Mouse (Mus musculus) forebrain, embryonic 12.5 days (tissue): ENCODE data around the gene Kcnk5. TPM values are rescaled to one million over a fixed set of nuclear protein-coding genes. Genes with fewer than 3 reads are reported as not detected.

Experiments
- ATAC-seq: fragments of 200-750 bp; cut with Nextera tagmentation; 2 replicates; pipeline ENCODE4 v1.8.0; 2017; ENCODE audit warnings: moderate TSS enrichment; ENCODE audit not compliant: low FRiP score
- H3K27ac ChIP-seq: fragments of 300-500 bp; sonication (generic); 2 replicates; pipeline ENCODE4 v1.5.1; 2016; ENCODE audit warnings: mild to moderate bottlenecking
- H3K27me3 ChIP-seq: fragments of 300-500 bp; sonication (generic); 2 replicates; pipeline ENCODE4 v1.6.1; 2016; ENCODE audit warnings: mild to moderate bottlenecking
- H3K36me3 ChIP-seq: fragments of 300-500 bp; sonication (generic); replicated peaks from 2 replicates; pipeline ENCODE4 v1.6.1; 2016; ENCODE audit warnings: mild to moderate bottlenecking
- H3K4me1 ChIP-seq: fragments of 300-500 bp; sonication (generic); 2 replicates; pipeline ENCODE4 v1.6.1; 2016
- H3K4me2 ChIP-seq: fragments of 300-500 bp; sonication (generic); 2 replicates; pipeline ENCODE4 v1.6.1; 2016; ENCODE audit warnings: mild to moderate bottlenecking, moderate library complexity
- H3K4me3 ChIP-seq: fragments of 300-500 bp; sonication (generic); replicated peaks from 2 replicates; pipeline ENCODE4 v1.5.1; 2016; ENCODE audit warnings: mild to moderate bottlenecking
- H3K9ac ChIP-seq: fragments of 300-500 bp; sonication (generic); 2 replicates; pipeline ENCODE4 v1.6.1; 2016; ENCODE audit warnings: mild to moderate bottlenecking
- H3K9me3 ChIP-seq: fragments of 300-500 bp; sonication (generic); 2 replicates; pipeline ENCODE4 v1.6.1; 2016
- WGBS: fragments of 180-500 bp; shearing (Covaris S2); methylation state at CpG from one replicate; pipeline ENCODE4 v1.1.7; 2016; 5-methylcytosine and 5-hydroxymethylcytosine counted together
- polyA plus RNA-seq: library from polyadenylated mRNA; unstranded; fragments of >200 nt; fragmentation: Nextera tagmentation; extraction: Ambion mirVana; gene quantifications from 2 replicates; pipeline ENCODE4 v1.2.1, GENCODE M21; 2016

The Kcnk5 gene
- polyA plus RNA-seq, 1 experiment from 2014 or later, result 13.8 TPM

GRCm38 (mm10) chr14:20175114-20175513 lies 6.5 kb downstream of the Kcnk5 start:
- no peak overlapping the region for H3K9ac ChIP-seq
- H3K4me3 ChIP-seq, result no peak overlapping the region
- H3K4me1 ChIP-seq, result peaks cover 36% of the 10 kb centered on the region
- H3K27ac ChIP-seq, result no peak overlapping the region
- no peaks in the 10 kb centered on the region for H3K27me3 ChIP-seq
- ATAC-seq, result no peak
- H3K4me2 ChIP-seq, result no peak overlapping the region
- no peaks in the 10 kb centered on the region; the same call in 1 of the 2 replicates for H3K36me3 ChIP-seq
- H3K9me3 ChIP-seq, result no peaks in the 10 kb centered on the region
- 94% methylated on average over 7 of the region's 7 CpGs for WGBS

- no peak overlapping the region for H3K4me2 ChIP-seq
- H3K4me1 ChIP-seq, result peaks cover 32% of the 10 kb centered on the region
- ATAC-seq, result no peak
- no peak overlapping the region for H3K4me3 ChIP-seq
- no peaks in the 10 kb centered on the region for H3K9me3 ChIP-seq
- WGBS, result 88% methylated on average over 6 of the region's 6 CpGs
- no peak overlapping the region for H3K27ac ChIP-seq
- no peaks in the 10 kb centered on the region for H3K27me3 ChIP-seq
- no peak overlapping the region for H3K9ac ChIP-seq
- no peaks in the 10 kb centered on the region; the same call in 1 of the 2 replicates for H3K36me3 ChIP-seq
Measured at GRCm38 (mm10) chr14:20174696-20175095, 6.9 kb downstream of the Kcnk5 start.

- no peaks in the 10 kb centered on the region; the same call in 1 of the 2 replicates for H3K36me3 ChIP-seq
- no peak overlapping the region for H3K27ac ChIP-seq
- no peak overlapping the region for H3K4me2 ChIP-seq
- H3K4me1 ChIP-seq, result peaks cover 25% of the 10 kb centered on the region
- H3K9me3 ChIP-seq, result no peaks in the 10 kb centered on the region
- no peak overlapping the region for H3K9ac ChIP-seq
- ATAC-seq, result no peak
- H3K27me3 ChIP-seq, result no peaks in the 10 kb centered on the region
- no peak overlapping the region for H3K4me3 ChIP-seq
- 87% methylated on average over 14 of the region's 14 CpGs for WGBS
Measured at GRCm38 (mm10) chr14:20173873-20174490, 7.6 kb downstream of the Kcnk5 start.

GRCm38 (mm10) chr14:20172924-20173323 lies 8.7 kb downstream of the Kcnk5 start:
- 93% methylated on average over 4 of the region's 4 CpGs for WGBS
- no peak overlapping the region for H3K4me2 ChIP-seq
- H3K27ac ChIP-seq, result no peak overlapping the region
- peaks cover 15% of the 10 kb centered on the region for H3K4me1 ChIP-seq
- H3K4me3 ChIP-seq, result no peak overlapping the region
- no peaks in the 10 kb centered on the region; the same call in 1 of the 2 replicates for H3K36me3 ChIP-seq
- no peak overlapping the region for H3K9ac ChIP-seq
- H3K9me3 ChIP-seq, result no peaks in the 10 kb centered on the region
- no peaks in the 10 kb centered on the region for H3K27me3 ChIP-seq
- no peak for ATAC-seq

GRCm38 (mm10) chr14:20172509-20172908 lies 9.1 kb downstream of the Kcnk5 start:
- no peak overlapping the region for H3K27ac ChIP-seq
- no peak for ATAC-seq
- no peak overlapping the region for H3K4me2 ChIP-seq
- H3K4me3 ChIP-seq, result no peak overlapping the region
- no peaks in the 10 kb centered on the region for H3K9me3 ChIP-seq
- H3K9ac ChIP-seq, result no peak overlapping the region
- H3K4me1 ChIP-seq, result peaks cover 11% of the 10 kb centered on the region
- WGBS, result 80% methylated on average over 5 of the region's 5 CpGs
- no peaks in the 10 kb centered on the region; the same call in 1 of the 2 replicates for H3K36me3 ChIP-seq
- no peaks in the 10 kb centered on the region for H3K27me3 ChIP-seq

GRCm38 (mm10) chr14:20171840-20172239 lies 9.8 kb downstream of the Kcnk5 start:
- H3K4me2 ChIP-seq, result no peak overlapping the region; the same call in 1 of the 2 replicates
- WGBS, result 79% methylated on average over 3 of the region's 3 CpGs
- H3K27ac ChIP-seq, result no peak overlapping the region
- H3K9ac ChIP-seq, result no peak overlapping the region
- no peak for ATAC-seq
- peaks cover 9% of the 10 kb centered on the region; the same call in 1 of the 2 replicates for H3K4me1 ChIP-seq
- no peaks in the 10 kb centered on the region for H3K9me3 ChIP-seq
- no peak overlapping the region for H3K4me3 ChIP-seq
- H3K27me3 ChIP-seq, result no peaks in the 10 kb centered on the region
- no peaks in the 10 kb centered on the region; the same call in 1 of the 2 replicates for H3K36me3 ChIP-seq

GRCm38 (mm10) chr14:20169251-20169650 lies 12.4 kb downstream of the Kcnk5 start:
- no peak overlapping the region for H3K27ac ChIP-seq
- WGBS, result 94% methylated on average over 4 of the region's 4 CpGs
- ATAC-seq, result no peak
- peaks cover 12% of the 10 kb centered on the region; the same call in 1 of the 2 replicates for H3K4me1 ChIP-seq
- H3K4me2 ChIP-seq, result no peak overlapping the region
- no peaks in the 10 kb centered on the region for H3K27me3 ChIP-seq
- H3K4me3 ChIP-seq, result no peak overlapping the region
- peaks cover 6% of the 10 kb centered on the region; the same call in 1 of the 2 replicates for H3K36me3 ChIP-seq
- H3K9ac ChIP-seq, result no peak overlapping the region
- no peaks in the 10 kb centered on the region for H3K9me3 ChIP-seq

- Histone ChIP-seq H3K36me3 (peaks cover 6% of the 10 kb centered on the region; the same call in 1 of the 2 replicates), H3K4me2 (no peak overlapping the region), H3K4me3 (no peak overlapping the region), H3K27me3 (no peaks in the 10 kb centered on the region), H3K4me1 (peaks cover 20% of the 10 kb centered on the region), H3K9ac (no peak overlapping the region), H3K9me3 (no peaks in the 10 kb centered on the region), H3K27ac (no peak overlapping the region)
- WGBS, result 89% methylated on average over 1 of the region's 1 CpGs
- ATAC-seq, result no peak
Measured at GRCm38 (mm10) chr14:20168478-20168877, 13.1 kb downstream of the Kcnk5 start.

GRCm38 (mm10) chr14:20168054-20168453 lies 13.6 kb downstream of the Kcnk5 start:
- ATAC-seq, result no peak
- H3K36me3 ChIP-seq, result peaks cover 6% of the 10 kb centered on the region; the same call in 1 of the 2 replicates
- no peaks in the 10 kb centered on the region for H3K27me3 ChIP-seq
- no peak overlapping the region for H3K4me2 ChIP-seq
- peaks cover 24% of the 10 kb centered on the region for H3K4me1 ChIP-seq
- H3K9ac ChIP-seq, result no peak overlapping the region
- whole genome bisulfite sequencing, result 84% methylated on average over 2 of the region's 2 CpGs
- H3K9me3 ChIP-seq, result no peaks in the 10 kb centered on the region
- no peak overlapping the region for H3K4me3 ChIP-seq
- H3K27ac ChIP-seq, result no peak overlapping the region

GRCm38 (mm10) chr14:20165413-20165812 lies 16.2 kb downstream of the Kcnk5 start:
- peaks cover 28% of the 10 kb centered on the region for H3K4me1 ChIP-seq
- no peaks in the 10 kb centered on the region for H3K9me3 ChIP-seq
- H3K27ac ChIP-seq, result no peak overlapping the region
- 0 out of 2 replicates have a peak, but pooled peaks cover 6% of the 10 kb centered on the region for H3K36me3 ChIP-seq
- H3K4me3 ChIP-seq, result no peak overlapping the region
- no peaks in the 10 kb centered on the region for H3K27me3 ChIP-seq
- no peak overlapping the region for H3K4me2 ChIP-seq
- ATAC-seq, result no peak
- 89% methylated on average over 1 of the region's 1 CpGs for WGBS
- H3K9ac ChIP-seq, result no peak overlapping the region

- ATAC-seq, result no peak
- Histone ChIP-seq H3K4me2 (no peak overlapping the region), H3K9ac (no peak overlapping the region), H3K36me3 (0 out of 2 replicates have a peak, but pooled peaks cover 6% of the 10 kb centered on the region), H3K4me3 (no peak overlapping the region), H3K27me3 (no peaks in the 10 kb centered on the region), H3K9me3 (no peaks in the 10 kb centered on the region), H3K27ac (no peak overlapping the region), H3K4me1 (peaks cover 32% of the 10 kb centered on the region)
- WGBS, result 88% methylated on average over 7 of the region's 7 CpGs
Measured at GRCm38 (mm10) chr14:20164438-20164837, 17.2 kb downstream of the Kcnk5 start.

- Histone ChIP-seq H3K36me3 (0 out of 2 replicates have a peak, but pooled peaks cover 6% of the 10 kb centered on the region), H3K4me2 (no peak overlapping the region), H3K4me1 (peaks cover 35% of the 10 kb centered on the region), H3K27ac (no peak overlapping the region), H3K9me3 (no peaks in the 10 kb centered on the region), H3K4me3 (no peak overlapping the region), H3K27me3 (no peaks in the 10 kb centered on the region), H3K9ac (no peak overlapping the region)
- WGBS, result 90% methylated on average over 6 of the region's 6 CpGs
- ATAC-seq, result no peak
Measured at GRCm38 (mm10) chr14:20162686-20163085, 18.9 kb downstream of the Kcnk5 start.
